Mouse (Mus musculus): ENCODE measurements at regions not wholly inside any gene's neighbourhood (a gene's known extent, or its start where the extent isn't known, plus 50 kb on each side); places are given as distances from the start of the nearest gene placed in this dataset.

- H3K27me3 ChIP-seq (ENCODE audit: insufficient read depth, low read length) = no peaks in the 10 kb centered on the region
- ATAC-seq (ENCODE audit: low FRiP score) (no peak), DNase-seq (ENCODE audit: low spot score) (peak; percentile 68)
- 7% methylated on average over 7 of the region's 7 CpGs for WGBS
- H3K36me3 ChIP-seq (ENCODE audit: insufficient read depth, low read length) = no peaks in the 10 kb centered on the region
- TF ChIP-seq CTCF (IDR thresholded peaks at IDR 0.05) = no peak
- H3K4me2 ChIP-seq (ENCODE audit: low read depth, low read length, poor library complexity, severe bottlenecking) = no peak overlapping the region
- no peaks in the 10 kb centered on the region for H3K9me3 ChIP-seq (ENCODE audit: low read length)
- H3K4me3 ChIP-seq (ENCODE audit: low read depth, low read length) = no peak overlapping the region
- H3K9ac ChIP-seq (replicated peaks; ENCODE audit: low read length, poor library complexity, severe bottlenecking) = no peak overlapping the region
- H3K27ac ChIP-seq (ENCODE audit: low read depth, low read length) = no peak overlapping the region
- H3K4me1 ChIP-seq (ENCODE audit: insufficient read depth, low read length) = no peaks in the 10 kb centered on the region
These were observed 211.4 kb upstream of the Bmper start for GRCm38 (mm10) chr9:23011316-23011959.

- H3K4me2 ChIP-seq (ENCODE audit: low read depth, low read length, poor library complexity, severe bottlenecking) = no peak overlapping the region
- no peaks in the 10 kb centered on the region for H3K9me3 ChIP-seq (ENCODE audit: low read length)
- H3K27me3 ChIP-seq (ENCODE audit: insufficient read depth, low read length) = no peaks in the 10 kb centered on the region
- ATAC-seq (ENCODE audit: low FRiP score) (no peak), DNase-seq (ENCODE audit: low spot score) (peak; percentile 32)
- H3K9ac ChIP-seq (replicated peaks; ENCODE audit: low read length, poor library complexity, severe bottlenecking) = no peak overlapping the region
- H3K27ac ChIP-seq (ENCODE audit: low read depth, low read length) = no peak overlapping the region
- no peaks in the 10 kb centered on the region for H3K36me3 ChIP-seq (ENCODE audit: insufficient read depth, low read length)
- peak; percentile 49 for TF ChIP-seq CTCF (IDR thresholded peaks at IDR 0.05)
- WGBS = 20% methylated on average over 5 of the region's 5 CpGs
- H3K4me1 ChIP-seq (ENCODE audit: insufficient read depth, low read length) = no peaks in the 10 kb centered on the region
- no peak overlapping the region for H3K4me3 ChIP-seq (ENCODE audit: low read depth, low read length)
These were observed 210.7 kb upstream of the Bmper start for GRCm38 (mm10) chr9:23012130-23012529.

GRCm38 (mm10) chr9:23016733-23017132, 206.1 kb upstream of the Bmper start:
- no peaks in the 10 kb centered on the region for H3K9me3 ChIP-seq (ENCODE audit: low read length)
- no peak overlapping the region for H3K4me2 ChIP-seq (ENCODE audit: low read depth, low read length, poor library complexity, severe bottlenecking)
- no peak overlapping the region for H3K4me3 ChIP-seq (ENCODE audit: low read depth, low read length)
- no peak for ATAC-seq (ENCODE audit: low FRiP score)
- DNase-seq (ENCODE audit: low spot score) = no peak
- 98% methylated on average over 1 of the region's 1 CpGs for WGBS
- H3K36me3 ChIP-seq (ENCODE audit: insufficient read depth, low read length) = no peaks in the 10 kb centered on the region
- H3K27me3 ChIP-seq (ENCODE audit: insufficient read depth, low read length) = no peaks in the 10 kb centered on the region
- TF ChIP-seq CTCF (IDR thresholded peaks at IDR 0.05) = peak; percentile 39
- H3K27ac ChIP-seq (ENCODE audit: low read depth, low read length) = no peak overlapping the region
- no peak overlapping the region for H3K9ac ChIP-seq (replicated peaks; ENCODE audit: low read length, poor library complexity, severe bottlenecking)
- H3K4me1 ChIP-seq (ENCODE audit: insufficient read depth, low read length) = no peaks in the 10 kb centered on the region

GRCm38 (mm10) chr9:23024061-23024460, 198.8 kb upstream of the Bmper start:
- no peak overlapping the region for H3K27ac ChIP-seq (ENCODE audit: low read depth, low read length)
- H3K27me3 ChIP-seq (ENCODE audit: insufficient read depth, low read length) = no peaks in the 10 kb centered on the region
- DNase-seq (ENCODE audit: low spot score) = no peak
- H3K9ac ChIP-seq (replicated peaks; ENCODE audit: low read length, poor library complexity, severe bottlenecking) = no peak overlapping the region
- no peak for TF ChIP-seq CTCF (IDR thresholded peaks at IDR 0.05)
- 97% methylated on average over 5 of the region's 5 CpGs for WGBS
- H3K36me3 ChIP-seq (ENCODE audit: insufficient read depth, low read length) = no peaks in the 10 kb centered on the region
- no peak overlapping the region for H3K4me2 ChIP-seq (ENCODE audit: low read depth, low read length, poor library complexity, severe bottlenecking)
- no peaks in the 10 kb centered on the region for H3K9me3 ChIP-seq (ENCODE audit: low read length)
- peaks cover 3% of the 10 kb centered on the region; the same call in 1 of the 2 replicates for H3K4me1 ChIP-seq (ENCODE audit: insufficient read depth, low read length)
- no peak overlapping the region for H3K4me3 ChIP-seq (ENCODE audit: low read depth, low read length)
- ATAC-seq (ENCODE audit: low FRiP score) = no peak

GRCm38 (mm10) chr9:23025247-23025646, 197.6 kb upstream of the Bmper start:
- no peak overlapping the region for H3K4me3 ChIP-seq (ENCODE audit: low read depth, low read length)
- H3K27ac ChIP-seq (ENCODE audit: low read depth, low read length) = no peak overlapping the region
- H3K9ac ChIP-seq (replicated peaks; ENCODE audit: low read length, poor library complexity, severe bottlenecking) = no peak overlapping the region
- no peaks in the 10 kb centered on the region for H3K36me3 ChIP-seq (ENCODE audit: insufficient read depth, low read length)
- peaks cover 3% of the 10 kb centered on the region; the same call in 1 of the 2 replicates for H3K4me1 ChIP-seq (ENCODE audit: insufficient read depth, low read length)
- H3K9me3 ChIP-seq (ENCODE audit: low read length) = no peaks in the 10 kb centered on the region
- H3K27me3 ChIP-seq (ENCODE audit: insufficient read depth, low read length) = no peaks in the 10 kb centered on the region
- DNase-seq (ENCODE audit: low spot score) = no peak
- no peak for TF ChIP-seq CTCF (IDR thresholded peaks at IDR 0.05)
- ATAC-seq (ENCODE audit: low FRiP score) = no peak
- H3K4me2 ChIP-seq (ENCODE audit: low read depth, low read length, poor library complexity, severe bottlenecking) = no peak overlapping the region
- WGBS = 96% methylated on average over 8 of the region's 8 CpGs

- no peak overlapping the region for H3K4me3 ChIP-seq (ENCODE audit: low read depth, low read length)
- WGBS = 39% methylated on average over 9 of the region's 9 CpGs
- no peak overlapping the region for H3K9ac ChIP-seq (replicated peaks; ENCODE audit: low read length, poor library complexity, severe bottlenecking)
- no peak overlapping the region for H3K27ac ChIP-seq (ENCODE audit: low read depth, low read length)
- no peaks in the 10 kb centered on the region for H3K9me3 ChIP-seq (ENCODE audit: low read length)
- no peaks in the 10 kb centered on the region for H3K27me3 ChIP-seq (ENCODE audit: insufficient read depth, low read length)
- peak; percentile 80; the same call in 1 of the 2 replicates for ATAC-seq (ENCODE audit: low FRiP score)
- H3K4me1 ChIP-seq (ENCODE audit: insufficient read depth, low read length) = peaks cover 3% of the 10 kb centered on the region; the same call in 1 of the 2 replicates
- DNase-seq (ENCODE audit: low spot score) = peak; percentile 88
- peak; percentile 96 for TF ChIP-seq CTCF (IDR thresholded peaks at IDR 0.05)
- H3K4me2 ChIP-seq (ENCODE audit: low read depth, low read length, poor library complexity, severe bottlenecking) = no peak overlapping the region
- H3K36me3 ChIP-seq (ENCODE audit: insufficient read depth, low read length) = no peaks in the 10 kb centered on the region
These were observed 195.2 kb upstream of the Bmper start for GRCm38 (mm10) chr9:23027377-23028313.

Measured in midbrain, postnatal 0 days (tissue).